Mouse (Mus musculus) ES-Bruce4 (cell line): Measurements from ENCODE around the gene Fancc.

ENCODE experiments used
- CTCF ChIP-seq: IDR thresholded peaks from one replicate; pipeline ENCODE4 v1.8.1; 2011; ENCODE audit warnings: low read depth, low read length
- EP300 ChIP-seq: IDR thresholded peaks from 2 replicates; pipeline ENCODE4 v1.6.1; 2011; ENCODE audit warnings: low read depth, low read length; ENCODE audit not compliant: insufficient read depth
- POLR2A ChIP-seq: IDR thresholded peaks from one replicate; pipeline ENCODE4 v1.8.1; 2011; ENCODE audit warnings: low read length; ENCODE audit not compliant: insufficient read depth

GRCm38 (mm10) chr13:63300929-63301328, 196.1 kb downstream of the Fancc start:
- TF ChIP-seq EP300 (no peak), CTCF (no peak), POLR2A (no peak)
